Mouse (Mus musculus): Measurements from ENCODE around the gene Asb18.

Gene Asb18

DNA sequence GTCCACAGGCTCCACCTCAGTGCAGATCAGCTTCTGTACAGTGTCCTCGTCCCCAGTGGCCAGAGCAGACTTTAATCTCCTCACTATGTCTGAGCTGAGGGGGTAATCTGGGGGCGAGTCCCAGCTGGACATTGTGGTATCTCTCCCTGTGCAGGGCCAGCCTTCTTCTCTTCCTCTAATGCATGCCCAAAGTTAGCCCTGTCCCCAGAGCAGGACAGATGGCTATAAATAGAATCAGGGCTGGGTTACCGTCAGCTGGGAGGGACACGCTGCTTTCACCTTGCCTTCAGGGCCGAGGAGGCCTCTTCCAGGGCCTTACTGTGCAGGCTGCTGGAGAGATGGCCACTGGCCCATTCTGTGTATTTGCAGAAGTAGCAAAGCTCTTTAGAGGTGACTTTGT, at the start of gene Asb18:
Gene Asb18, minus strand, starts transcription at position 221 of the 400 bp plus-strand sequence.
- DNase-seq (ENCODE audit: low spot score in 2 of 2) = no peak

DNA sequence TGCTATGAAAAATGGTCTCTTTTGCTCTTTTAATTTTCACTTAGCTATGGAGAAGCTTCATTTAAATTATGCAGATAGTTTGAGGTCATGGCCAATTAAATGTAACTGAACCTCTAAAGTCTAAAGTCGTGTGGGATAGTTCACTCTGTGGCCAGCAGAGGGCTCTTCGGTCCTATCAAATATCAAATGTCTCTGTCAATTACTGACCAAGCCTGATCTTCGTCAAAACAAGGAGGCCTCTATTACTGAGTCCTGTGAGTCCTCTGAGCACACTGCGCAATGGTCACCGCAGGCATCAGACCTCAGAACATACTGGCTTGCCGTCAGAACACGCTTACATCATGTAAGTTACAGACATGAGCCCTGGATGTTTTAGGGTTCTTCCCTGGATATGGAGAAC, 46.1 kb upstream of the Asb18 start:
- peak; percentile 66 to 76 for DNase-seq (ENCODE audit: low spot score in 2 of 2)

DNA sequence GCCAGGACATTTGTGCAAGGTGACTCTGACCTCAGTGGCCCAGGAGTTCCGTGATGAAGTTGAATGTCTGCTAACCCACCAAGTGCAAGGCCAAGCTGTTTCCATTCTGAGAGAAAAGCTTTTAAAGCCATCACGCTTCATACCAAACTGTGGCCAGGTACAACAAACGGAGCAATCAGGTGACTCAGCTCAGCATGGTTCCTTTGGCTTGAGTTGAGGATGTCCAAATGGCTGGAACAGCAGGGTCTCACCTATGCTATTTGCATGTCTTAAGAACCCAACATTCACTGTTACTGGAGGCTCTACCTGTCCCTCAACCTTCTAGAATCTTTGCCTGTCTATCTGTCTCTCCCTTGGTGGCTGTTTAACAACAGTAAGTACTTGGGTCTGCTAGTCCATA, 45.6 kb upstream of the Asb18 start:
- DNase-seq (ENCODE audit: low spot score in 2 of 2) = no peak

DNA sequence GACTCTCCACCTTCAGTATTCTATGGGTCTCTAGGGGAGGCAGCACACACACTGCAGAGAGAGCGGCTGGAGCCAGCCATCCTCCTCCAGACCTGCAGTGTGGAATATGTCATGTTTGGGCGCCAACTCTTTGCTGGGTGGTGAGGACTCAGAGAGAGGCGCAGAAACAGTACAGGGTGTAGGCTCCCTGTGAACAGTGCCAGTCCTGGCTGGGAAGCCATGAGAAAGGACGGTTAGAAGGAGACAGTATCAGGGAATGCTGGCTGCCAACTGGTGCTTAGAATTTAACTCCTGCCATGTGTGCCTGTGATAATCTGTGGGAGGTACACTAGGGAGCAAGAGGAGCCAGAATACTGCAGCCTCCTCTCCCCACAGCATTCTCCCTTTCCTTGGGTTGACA, 40.5 kb upstream of the Asb18 start:
- peak; percentile 40 to 53 for DNase-seq (ENCODE audit: low spot score in 2 of 2)

DNA sequence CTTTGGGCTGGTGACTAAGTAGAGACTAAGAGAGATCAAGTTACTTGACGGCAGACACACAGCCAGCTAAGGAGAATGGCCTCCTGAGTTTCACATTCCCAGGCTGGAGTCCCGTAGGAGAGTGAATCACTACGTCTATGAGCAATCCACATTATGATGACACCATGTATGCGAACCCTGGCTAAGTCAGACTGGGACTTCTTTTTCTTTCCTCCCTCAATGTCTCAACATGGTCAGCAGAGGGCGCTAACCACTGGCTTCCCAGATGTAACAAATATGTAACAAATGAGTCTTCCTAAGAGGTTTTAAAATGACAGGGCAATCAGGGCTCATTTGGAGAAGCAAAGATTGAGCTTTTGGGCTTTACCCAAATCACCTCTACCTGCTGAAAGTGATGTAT, 36.9 kb upstream of the Asb18 start:
- DNase-seq (ENCODE audit: low spot score in 2 of 2) = peak; percentile 61 to 76

DNA sequence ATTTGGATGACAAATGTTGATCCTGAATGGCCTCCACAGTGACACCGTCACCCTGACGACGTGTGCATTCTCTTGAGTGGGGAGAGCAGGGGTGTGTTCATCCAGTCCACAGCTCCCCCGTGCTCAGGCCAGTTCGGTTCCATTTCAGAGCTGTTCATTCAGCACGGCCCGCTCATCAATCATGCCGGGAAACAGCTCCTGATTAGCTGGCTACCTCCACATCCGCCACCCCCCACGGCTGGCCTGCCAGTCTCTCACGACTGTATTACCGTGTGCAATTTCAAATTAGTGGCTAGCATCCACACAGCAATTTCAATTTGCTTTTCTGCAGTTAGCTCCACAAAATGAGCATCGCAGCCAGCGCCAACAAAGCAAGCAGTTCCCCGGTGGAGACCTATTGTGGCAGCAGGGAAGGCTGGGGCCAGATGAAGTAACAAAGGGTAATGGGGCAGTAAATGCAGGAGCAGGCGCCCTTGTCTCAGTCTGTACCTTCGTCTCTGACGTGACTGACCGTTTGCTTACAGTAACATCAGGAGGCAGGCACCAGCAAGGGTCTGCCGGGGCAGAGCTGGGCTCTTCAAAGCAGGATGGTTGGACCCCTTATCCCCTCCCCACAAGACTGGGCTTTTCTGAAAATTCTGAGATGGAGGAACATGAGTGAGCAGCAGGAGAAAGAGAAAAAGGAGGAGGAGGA, 35.7 kb upstream of the Asb18 start:
- DNase-seq (ENCODE audit: low spot score in 2 of 2) = no peak

DNA sequence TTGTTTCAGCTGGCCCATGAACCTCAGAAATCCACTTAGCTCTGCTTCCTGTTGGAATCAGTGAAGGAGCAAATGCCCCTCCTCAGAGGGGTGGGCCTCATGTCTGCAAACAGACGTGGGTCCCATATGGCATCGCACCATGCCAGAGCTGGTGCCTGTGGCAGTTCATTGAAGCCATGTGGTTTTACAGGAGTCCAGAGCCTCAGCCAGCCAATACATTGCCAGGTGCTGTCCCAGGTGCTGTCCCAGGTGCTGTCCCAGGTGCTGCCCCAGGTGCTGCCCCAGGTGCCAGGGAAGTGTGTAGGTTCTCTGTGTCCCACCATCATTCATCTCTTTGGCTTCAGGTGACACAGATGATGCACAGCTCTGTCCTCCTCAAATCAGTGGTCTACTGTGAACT, 13.8 kb upstream of the Asb18 start:
- no peak for DNase-seq (ENCODE audit: low spot score in 2 of 2)

DNA sequence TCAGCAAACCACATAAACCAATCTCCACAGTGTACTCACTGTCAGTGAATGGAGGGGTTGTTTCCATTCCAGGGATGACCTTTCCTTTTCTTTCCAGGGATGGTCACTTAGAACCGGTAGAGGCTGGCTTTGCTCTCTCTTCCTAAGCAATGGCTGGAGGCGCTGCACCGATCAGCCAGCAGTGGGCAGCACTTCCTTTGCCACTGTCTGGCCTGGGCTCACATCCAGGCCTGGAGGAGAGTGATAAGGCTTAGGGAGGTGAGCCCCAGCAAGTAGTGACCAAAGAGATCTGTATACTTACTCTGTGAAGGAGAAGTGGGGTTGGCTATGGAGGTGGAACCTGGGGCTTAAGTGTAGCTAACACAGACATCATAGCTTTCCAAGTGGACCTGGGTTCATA, 12.5 kb upstream of the Asb18 start:
- DNase-seq (ENCODE audit: low spot score in 2 of 2) = no peak

DNA sequence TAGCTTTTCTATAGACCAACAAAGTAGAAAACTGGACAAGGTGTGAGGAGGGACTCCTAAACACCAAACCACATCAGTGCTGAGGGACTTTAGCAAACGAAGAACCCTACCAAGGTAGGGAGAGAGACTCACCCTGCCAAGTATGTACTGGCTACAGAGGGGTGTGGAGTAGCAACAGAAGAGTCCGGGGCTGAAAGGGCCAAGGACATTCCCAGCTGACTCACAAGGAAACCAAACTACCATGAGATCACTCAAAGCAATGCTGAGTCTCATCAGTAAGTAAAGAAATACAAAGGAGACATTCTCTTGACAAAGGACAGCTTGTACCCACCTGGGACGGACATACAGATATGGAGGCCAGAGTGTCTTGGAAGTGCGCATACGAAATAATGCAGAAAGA, 5.9 kb upstream of the Asb18 start:
- no peak for DNase-seq (ENCODE audit: low spot score in 2 of 2)

DNA sequence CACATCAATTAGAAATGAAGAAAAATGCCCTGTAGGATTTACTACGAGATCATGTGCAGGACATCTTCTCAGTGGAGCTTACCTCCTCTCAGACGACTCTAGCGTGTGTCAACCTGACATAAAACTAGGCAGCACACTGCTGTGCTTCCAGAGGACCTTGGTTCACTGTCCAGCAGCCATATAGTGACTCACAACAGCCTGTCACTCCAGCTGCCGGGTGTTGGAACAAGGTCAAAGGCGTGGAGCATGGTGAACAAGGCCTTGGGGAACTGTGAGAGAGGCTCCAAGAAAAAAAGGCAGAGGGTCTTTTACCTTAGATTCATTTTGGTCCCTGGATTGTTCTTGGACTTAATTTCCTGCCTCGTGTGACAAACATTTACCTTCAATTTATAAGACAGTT, 3.6 kb upstream of the Asb18 start:
- DNase-seq (ENCODE audit: low spot score in 2 of 2) = no peak

DNA sequence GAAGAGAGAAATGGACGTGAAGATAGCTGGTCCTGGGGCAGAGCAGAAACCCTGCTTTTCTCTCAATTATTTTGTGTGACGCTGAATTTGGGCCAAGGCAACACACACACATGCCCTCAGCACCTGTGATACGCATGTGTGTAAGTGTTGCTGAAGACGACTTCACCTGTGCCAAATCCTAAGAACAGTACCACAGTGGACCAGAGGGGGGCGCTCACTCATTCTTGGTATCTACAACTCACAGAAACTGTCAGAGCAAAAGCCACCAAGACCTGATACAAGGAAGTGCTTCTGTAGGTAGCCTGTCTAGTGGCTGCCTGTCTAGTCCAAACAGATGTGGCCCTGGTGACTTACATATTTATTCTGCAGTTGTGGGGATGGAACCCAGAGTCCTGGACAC, 1.2 kb downstream of the Asb18 start:
- no peak for DNase-seq (ENCODE audit: low spot score in 2 of 2)

DNA sequence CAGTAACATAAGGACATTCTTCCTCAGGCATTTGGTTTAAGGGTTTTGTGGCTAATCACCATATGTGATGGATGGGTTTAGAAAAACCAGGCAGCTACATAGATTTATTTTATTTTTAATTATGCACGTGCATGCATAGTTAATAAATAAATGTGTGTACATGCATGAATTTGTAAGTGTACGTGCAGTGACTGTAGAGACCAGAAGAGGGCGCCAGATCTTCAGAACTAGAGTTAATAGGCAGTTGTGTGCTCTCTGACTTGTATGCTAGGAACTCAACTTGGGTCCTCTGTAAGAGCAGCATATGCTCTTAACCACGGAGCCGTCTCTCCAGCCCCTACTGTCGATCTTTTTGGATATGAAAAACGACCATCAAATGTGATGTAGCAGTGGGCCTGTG, 1.6 kb downstream of the Asb18 start:
- no peak for DNase-seq (ENCODE audit: low spot score in 2 of 2)

DNA sequence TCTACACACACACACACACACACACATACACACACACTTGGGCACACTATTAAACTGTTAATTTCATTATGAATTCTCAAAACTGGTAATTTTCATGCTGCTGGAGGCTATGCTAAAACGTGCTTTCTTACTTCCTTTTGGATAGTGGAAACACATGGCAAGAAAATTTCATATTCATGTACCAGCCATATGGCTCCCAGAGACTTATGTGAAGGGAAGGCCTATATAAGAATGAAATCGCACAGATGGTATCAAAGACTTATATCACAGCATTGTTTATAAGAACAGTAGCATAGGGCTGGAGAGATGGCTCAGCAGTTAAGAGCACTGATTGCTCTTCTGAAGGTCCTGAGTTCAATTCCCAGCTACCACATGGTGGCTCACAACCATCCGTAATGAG, 2.3 kb downstream of the Asb18 start:
- no peak for DNase-seq (ENCODE audit: low spot score in 2 of 2)

DNA sequence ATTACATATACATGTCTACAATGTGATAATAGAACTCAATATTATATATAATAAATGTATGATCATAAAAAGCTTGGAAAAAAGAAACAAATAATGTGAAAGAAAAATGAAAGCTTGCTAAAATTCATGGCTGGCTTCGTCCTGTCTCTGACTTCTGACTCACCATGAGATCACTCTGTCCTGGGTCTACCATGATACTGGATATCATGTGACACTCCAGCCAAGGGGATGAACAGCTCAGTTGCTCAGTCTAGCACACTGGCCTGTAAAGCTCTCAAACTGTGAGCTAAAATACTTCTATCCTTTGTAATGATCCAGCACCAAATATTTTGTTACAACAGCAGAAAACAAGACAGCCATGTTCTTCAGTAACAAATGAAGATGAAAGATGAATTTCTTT, 4.4 kb downstream of the Asb18 start:
- no peak for DNase-seq (ENCODE audit: low spot score in 2 of 2)

DNA sequence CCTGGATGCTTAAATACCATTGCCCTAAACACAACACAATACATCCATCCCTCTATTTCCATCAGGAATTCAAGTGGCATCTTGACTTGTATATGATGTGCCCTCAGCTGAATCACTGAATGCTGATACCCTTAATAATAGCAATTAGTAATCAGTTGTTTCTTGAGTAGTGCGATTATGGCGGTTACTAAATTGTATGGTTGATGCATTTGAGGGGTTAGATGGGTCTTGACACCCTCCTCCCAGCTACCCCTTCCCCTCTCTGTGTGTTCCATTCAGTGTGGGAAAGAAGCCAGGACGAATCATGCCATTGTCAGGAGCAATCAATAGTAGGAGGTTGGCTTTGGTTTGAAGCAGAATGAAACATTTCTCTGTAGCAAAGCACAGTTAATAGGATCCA, 5.3 kb downstream of the Asb18 start:
- no peak for DNase-seq (ENCODE audit: low spot score in 2 of 2)

DNA sequence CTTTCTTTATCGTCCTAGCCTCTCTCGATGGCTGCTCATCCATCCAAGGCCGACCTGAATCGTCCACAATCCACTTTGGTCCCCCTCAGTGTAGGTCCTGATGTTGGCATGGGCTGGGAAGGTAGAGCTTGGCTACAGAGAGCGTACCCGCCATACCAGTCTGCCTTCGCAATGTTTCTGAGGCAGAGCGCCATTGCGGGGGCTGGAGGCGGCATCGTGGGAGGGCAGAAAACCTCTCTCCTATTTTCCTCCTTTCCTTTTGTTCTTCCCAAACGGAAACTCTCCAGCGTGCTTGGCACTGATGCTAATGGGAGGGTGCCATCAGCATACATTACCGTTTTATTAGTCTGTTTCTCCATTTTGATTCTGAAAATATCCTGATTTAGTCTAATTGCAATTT, 7.8 kb downstream of the Asb18 start:
- peak; percentile 47 to 61 for DNase-seq (ENCODE audit: low spot score in 2 of 2)

DNA sequence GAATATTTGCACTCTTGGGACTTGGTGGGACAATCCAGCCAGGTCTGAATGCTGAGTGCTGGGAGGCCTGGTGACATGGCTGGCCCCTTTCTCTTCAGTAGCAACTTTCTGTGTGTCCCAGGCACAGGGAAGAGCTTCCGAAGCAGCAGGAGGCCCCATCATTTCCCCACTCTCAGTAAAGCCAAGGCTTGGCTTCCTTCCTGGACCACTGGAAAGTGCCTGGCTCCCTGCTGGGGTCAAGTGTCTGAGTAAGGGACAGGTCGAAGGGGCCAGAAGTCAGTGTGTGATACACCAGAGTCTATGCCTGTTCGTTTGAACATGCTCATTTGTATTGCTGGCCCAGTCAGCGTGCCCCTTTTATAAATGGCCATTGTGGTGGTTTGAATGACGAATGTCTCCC, 13.5 kb downstream of the Asb18 start:
- no peak for DNase-seq (ENCODE audit: low spot score in 2 of 2)

DNA sequence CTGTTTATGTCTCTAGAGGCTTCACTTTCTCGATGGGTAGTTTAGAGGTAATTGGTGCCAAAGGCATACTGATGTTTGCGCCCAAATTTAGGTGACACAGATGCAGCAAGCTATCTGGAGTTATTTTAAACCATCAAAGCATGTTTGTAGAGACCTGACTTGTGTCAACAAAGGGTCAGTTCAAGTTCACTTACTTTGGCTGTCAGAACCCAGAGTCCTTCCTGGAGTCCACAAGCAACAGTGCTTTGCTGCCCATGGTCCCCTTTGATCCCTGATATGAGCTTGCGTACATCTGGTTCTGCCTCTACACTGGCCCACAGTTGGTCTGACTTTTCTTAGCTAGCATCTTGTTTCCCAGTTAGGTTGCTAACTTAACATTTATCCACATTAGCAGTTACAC, 14.6 kb downstream of the Asb18 start:
- no peak for DNase-seq (ENCODE audit: low spot score in 2 of 2)

DNA sequence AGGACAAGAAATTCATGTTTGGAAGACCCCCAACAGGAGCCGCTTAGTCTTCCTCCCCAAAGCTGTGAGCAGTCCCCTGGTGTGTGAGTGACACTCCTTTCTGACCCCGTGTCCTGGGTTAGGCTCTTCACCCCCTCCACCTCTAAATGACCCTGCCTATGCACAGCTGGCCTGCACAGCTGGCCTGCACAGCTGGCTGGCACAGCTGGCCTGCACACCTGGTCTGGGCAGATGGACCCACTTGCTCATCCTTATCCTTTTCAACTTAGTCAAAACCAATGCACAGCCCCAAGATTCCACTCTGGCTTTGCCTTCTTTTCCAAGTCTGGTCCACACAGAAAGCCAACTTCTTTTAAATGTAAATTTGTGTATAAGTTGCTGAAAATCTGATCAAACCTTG, 15.8 kb downstream of the Asb18 start:
- DNase-seq (ENCODE audit: low spot score in 2 of 2) = no peak

DNA sequence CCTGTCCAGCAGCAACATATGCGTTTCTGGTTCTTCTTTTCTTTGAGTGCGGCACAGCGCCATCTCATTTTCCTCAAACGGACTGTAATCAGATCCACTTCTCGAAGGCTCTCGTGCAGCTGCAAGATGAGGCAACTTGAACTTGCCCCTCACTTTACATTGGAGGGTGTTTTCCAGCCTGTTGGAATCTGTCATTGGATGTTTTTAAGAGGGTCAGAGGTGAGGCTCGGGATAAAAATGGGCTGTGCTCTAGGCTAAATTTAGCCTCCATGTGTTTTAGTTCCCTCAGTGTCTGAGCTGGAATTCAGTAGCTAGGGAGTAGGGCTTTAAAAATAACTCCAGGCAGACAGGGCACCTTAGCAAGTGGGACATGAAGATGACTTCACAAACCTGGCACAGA, 16.4 kb downstream of the Asb18 start:
- peak in 1 of 2 experiments; percentile 38 for DNase-seq (ENCODE audit: low spot score in 2 of 2)

DNA sequence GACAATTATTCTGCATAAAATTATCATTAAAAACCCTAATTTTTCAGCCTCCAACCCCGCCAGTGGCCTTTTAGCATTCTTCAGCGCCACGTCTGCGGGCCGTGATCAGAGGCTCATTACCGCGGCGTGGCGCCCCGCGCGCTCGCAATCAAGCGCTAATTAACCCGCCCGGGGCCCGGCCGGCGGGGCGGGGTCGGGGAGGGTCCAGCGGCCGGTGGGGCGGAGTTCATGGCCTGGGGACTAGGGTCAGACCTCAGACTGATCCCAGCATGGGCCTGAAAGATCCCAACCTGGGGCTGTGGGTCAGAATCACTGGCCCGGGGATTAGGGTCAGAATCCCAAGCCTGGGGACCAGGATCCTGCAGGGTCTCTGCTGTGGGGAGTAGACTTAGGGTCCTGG, 22.2 kb downstream of the Asb18 start:
- no peak for DNase-seq (ENCODE audit: low spot score in 2 of 2)

DNA sequence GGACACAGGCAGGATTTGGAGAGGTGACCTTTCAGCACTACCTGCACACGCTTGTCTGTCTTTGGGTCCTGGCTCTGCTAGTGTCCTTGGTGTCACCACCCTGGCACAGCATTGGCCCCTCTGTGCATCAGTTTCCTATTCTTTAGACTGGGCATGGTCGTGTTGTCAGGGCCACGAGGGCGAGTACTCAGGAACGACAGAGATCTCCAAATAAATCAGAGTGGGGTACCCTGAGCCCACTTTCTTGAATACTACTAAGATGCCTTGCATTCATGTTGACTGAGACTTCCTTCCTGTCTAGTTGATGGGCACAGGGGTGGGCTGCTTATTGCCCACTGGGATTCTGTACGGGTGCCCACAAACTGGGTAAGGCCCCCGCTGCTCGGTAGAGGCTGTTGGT, 37.2 kb downstream of the Asb18 start:
- no peak for DNase-seq (ENCODE audit: low spot score in 2 of 2)

DNA sequence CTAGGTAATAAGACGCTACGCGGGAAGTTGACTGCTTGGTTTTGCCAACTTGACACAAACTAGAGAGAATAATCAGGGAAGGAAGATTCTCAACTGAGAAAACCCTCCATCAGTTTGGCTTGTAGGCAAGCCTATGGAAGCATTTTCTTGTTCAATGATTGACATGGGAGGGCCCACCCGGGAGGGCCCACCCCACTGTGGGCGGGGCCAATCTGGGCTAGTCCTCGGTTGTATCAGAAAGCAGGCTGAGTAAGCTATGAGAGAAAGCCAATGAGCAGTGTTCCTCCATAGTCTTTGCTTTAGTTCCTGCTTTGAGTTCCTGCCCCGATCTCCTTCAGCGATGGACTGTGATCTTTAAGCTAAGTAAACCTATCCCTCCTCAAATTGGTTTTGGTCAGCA, 38.1 kb downstream of the Asb18 start:
- DNase-seq (ENCODE audit: low spot score in 2 of 2) = no peak

DNA sequence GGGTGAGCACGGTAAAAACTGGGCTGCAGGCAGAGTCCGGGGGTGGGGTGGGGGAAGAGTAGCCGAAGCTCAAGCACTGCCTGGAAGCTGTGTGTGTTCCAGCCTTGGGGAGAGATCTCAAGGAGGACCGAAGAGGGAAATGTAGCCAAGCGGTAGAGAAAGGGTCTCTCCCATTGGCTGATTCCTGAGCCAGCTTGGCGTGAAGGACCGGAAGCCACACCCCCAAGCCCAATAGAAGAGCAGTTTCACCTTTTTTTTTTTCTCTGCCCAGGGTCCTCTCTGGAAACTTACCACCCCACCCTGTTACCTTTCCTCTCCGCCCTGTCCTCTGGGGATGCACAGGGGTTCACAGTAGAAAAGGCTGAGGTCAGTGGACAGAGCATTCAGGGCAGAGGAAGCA, 39.9 kb downstream of the Asb18 start:
- no peak for DNase-seq (ENCODE audit: low spot score in 2 of 2)
